Mouse (Mus musculus) MEL (cell line): ENCODE measurements around the gene Aldoart2. TPM values are rescaled to one million over a fixed set of nuclear protein-coding genes. Genes with fewer than 3 reads are reported as not detected.
A peak's percentile ranks its signal among the peaks of the same experiment; 100 is the strongest.
"Not testable (repeated sequence)": the region's sequence is repeated elsewhere in the genome, so short reads cannot be mapped to it uniquely, and the experiment has no call there.

Source experiments
- DNase-seq: peaks from one replicate; pipeline ENCODE4 v3.0.0; 2011; ENCODE audit warnings: low read depth, low spot score
- H3K27ac ChIP-seq: 2 replicates; pipeline ENCODE4 v1.5.1; 2012; ENCODE audit warnings: low read depth, mild to moderate bottlenecking, control low read depth, low read length, moderate library complexity; ENCODE audit not compliant: control insufficient read depth
- H3K27me3 ChIP-seq, 2 experiments: fragments of 150-350 bp in 1 of 2; sonication (generic) in 1 of 2; 2 replicates each; pipeline ENCODE4 v1.6.1; 2012; ENCODE audit warnings: low read length in 2 of 2, mild to moderate bottlenecking in 2 of 2, improper control_type of control experiment in 1 of 2, moderate library complexity in 1 of 2; ENCODE audit not compliant: insufficient read depth in 2 of 2, control insufficient read depth in 1 of 2
- H3K36me3 ChIP-seq, 2 experiments: 2 replicates each; pipeline ENCODE4 v1.6.1; 2012 to 2014; ENCODE audit warnings: low read length in 2 of 2, improper control_type of control experiment in 1 of 2, inconsistent platforms in 1 of 2, mild to moderate bottlenecking in 1 of 2; ENCODE audit not compliant: insufficient read depth in 2 of 2, control insufficient read depth in 1 of 2
- H3K4me1 ChIP-seq, 2 experiments: fragments of 150-350 bp in 1 of 2; sonication (generic) in 1 of 2; 2 replicates each; pipeline ENCODE4 v1.6.1; 2012; ENCODE audit warnings: low read length in 2 of 2, improper control_type of control experiment in 1 of 2, mild to moderate bottlenecking in 1 of 2; ENCODE audit not compliant: insufficient read depth in 2 of 2, control insufficient read depth in 1 of 2
- H3K4me3 ChIP-seq, 2 experiments: fragments of 150-350 bp in 1 of 2; sonication (generic) in 1 of 2; 2 replicates each; pipeline ENCODE4 v1.5.1; 2012; ENCODE audit warnings: low read depth in 2 of 2, low read length in 2 of 2, mild to moderate bottlenecking in 2 of 2, moderate library complexity in 2 of 2, control low read depth in 1 of 2, improper control_type of control experiment in 1 of 2; ENCODE audit not compliant: control insufficient read depth in 1 of 2, insufficient read depth in 1 of 2
- H3K79me2 ChIP-seq: 2 replicates; pipeline ENCODE4 v1.6.1; 2012; ENCODE audit warnings: mild to moderate bottlenecking, low read length, moderate library complexity; ENCODE audit not compliant: control insufficient read depth, poor library complexity, insufficient read depth
- H3K9ac ChIP-seq: 2 replicates; pipeline ENCODE4 v1.6.1; 2012; ENCODE audit warnings: low read depth, mild to moderate bottlenecking, control low read depth, low read length, moderate library complexity; ENCODE audit not compliant: control insufficient read depth, poor library complexity, severe bottlenecking
- H3K9me3 ChIP-seq: fragments of 150-350 bp; sonication (generic); replicated peaks from 2 replicates; pipeline ENCODE4 v1.6.1; 2012; ENCODE audit warnings: mild to moderate bottlenecking, low read length, improper control_type of control experiment, moderate library complexity; ENCODE audit not compliant: insufficient read depth
- CTCF ChIP-seq, 3 experiments: IDR thresholded peaks in 2 of 3; conservative IDR thresholded peaks in 1 of 3; 2 replicates each; pipeline ENCODE4 v1.5.1; 2011 to 2012; ENCODE audit warnings: low read length in 3 of 3, low read depth in 2 of 3, mild to moderate bottlenecking in 2 of 3, improper control_type of control experiment in 1 of 3, inconsistent platforms in 1 of 3, mixed read lengths in 1 of 3, moderate library complexity in 1 of 3; ENCODE audit not compliant: control insufficient read depth in 1 of 3, insufficient read depth in 1 of 3, poor library complexity in 1 of 3, severe bottlenecking in 1 of 3
- E2F4 ChIP-seq: IDR thresholded peaks from 2 replicates; pipeline ENCODE4 v1.6.1; 2011; ENCODE audit warnings: low read depth, low read length, improper control_type of control experiment, borderline replicate concordance
- JUND ChIP-seq: IDR thresholded peaks from 2 replicates; pipeline ENCODE4 v1.6.1; 2011; ENCODE audit warnings: low read depth, mild to moderate bottlenecking, improper control_type of control experiment, low read length
- MXI1 ChIP-seq: IDR thresholded peaks from 2 replicates; pipeline ENCODE4 v1.6.1; 2011; ENCODE audit warnings: mild to moderate bottlenecking, low read depth, low read length, improper control_type of control experiment
- POLR2A ChIP-seq, 2 experiments: IDR thresholded peaks; 2 replicates each; pipeline ENCODE4 v1.6.1; 2011 to 2012; ENCODE audit warnings: low read length in 2 of 2, mild to moderate bottlenecking in 2 of 2, control low read depth in 1 of 2, improper control_type of control experiment in 1 of 2, low read depth in 1 of 2, moderate library complexity in 1 of 2; ENCODE audit not compliant: control insufficient read depth in 1 of 2, insufficient read depth in 1 of 2, poor library complexity in 1 of 2
- RAD21 ChIP-seq: IDR thresholded peaks from 2 replicates; pipeline ENCODE4 v1.6.1; 2011; ENCODE audit warnings: mild to moderate bottlenecking, low read depth, low read length, improper control_type of control experiment
- SIN3A ChIP-seq: IDR thresholded peaks from 2 replicates; pipeline ENCODE4 v1.6.1; 2012; ENCODE audit warnings: low read length, improper control_type of control experiment, inconsistent platforms
- SMC3 ChIP-seq: IDR thresholded peaks from 2 replicates; pipeline ENCODE4 v1.6.1; 2011; ENCODE audit warnings: low read depth, low read length, improper control_type of control experiment
- TAL1 ChIP-seq: IDR thresholded peaks from 2 replicates; pipeline ENCODE4 v1.6.1; 2012; ENCODE audit warnings: mild to moderate bottlenecking, inconsistent platforms, low read length, moderate library complexity, mixed read lengths
- USF2 ChIP-seq, 2 experiments: IDR thresholded peaks; 2 replicates each; pipeline ENCODE4 v1.6.1; 2011 to 2012; ENCODE audit warnings: improper control_type of control experiment in 2 of 2, low read length in 2 of 2, borderline replicate concordance in 1 of 2, inconsistent platforms in 1 of 2, low read depth in 1 of 2, mild to moderate bottlenecking in 1 of 2; ENCODE audit not compliant: insufficient read depth in 1 of 2
- ZKSCAN1 ChIP-seq: IDR thresholded peaks from 2 replicates; pipeline ENCODE4 v1.6.1; 2012; ENCODE audit warnings: low read depth, mild to moderate bottlenecking, inconsistent platforms, low read length, improper control_type of control experiment, moderate library complexity
- polyA plus RNA-seq, 2 experiments: library from polyadenylated mRNA; stranded (reverse) in 1 of 2; unstranded in 1 of 2; fragments of >175 nt in 1 of 2; fragments of >200 nt in 1 of 2; gene quantifications; 2 replicates each; pipeline versions ENCODE4 v1.2.1 to v1.2.4; 2012; ENCODE audit warnings: low replicate concordance in 2 of 2, low read depth in 1 of 2; ENCODE audit not compliant: insufficient read length in 2 of 2, insufficient read depth in 1 of 2, missing spikeins in 1 of 2
- total RNA-seq: library from RNA; depleted of rRNA; stranded (reverse); fragments of 300-350 nt; gene quantifications from 2 replicates; pipeline ENCODE4 v1.2.3, GENCODE M21; 2012

Aldoart2 gene
- total and polyA plus RNA-seq, 3 experiments: 0.26 TPM; not detected in 2

- no peak for DNase-seq
- Histone ChIP-seq H3K36me3 (peaks cover 0 to 5% of the 10 kb centered on the region in 2 experiments; a peak in 1 of 4 replicates), H3K4me3 (no peak overlapping the region), H3K9me3 (no peaks in the 10 kb centered on the region), H3K27ac (no peak overlapping the region), H3K9ac (no peak overlapping the region), H3K27me3 (peaks cover 1 to 3% of the 10 kb centered on the region in 2 experiments; a peak in 1 of 4 replicates), H3K79me2 (no peaks in the 10 kb centered on the region), H3K4me1 (peaks cover 0 to 11% of the 10 kb centered on the region in 2 experiments; a peak in 2 of 4 replicates)
- no peak for TF ChIP-seq RAD21
These were observed 6.6 kb downstream of the Aldoart2 start for GRCm38 (mm10) chr12:55571661-55572060.

- TF ChIP-seq JUND (no peak), SMC3 (peak; percentile 42), CTCF (IDR thresholded peaks at IDR 0.05 in 2 of 3, conservative IDR thresholded peaks at IDR 0.05 in 1 of 3; ENCODE audit: control insufficient read depth in 1 of 3, insufficient read depth in 1 of 3, low read depth in 2 of 3, low read length in 3 of 3, poor library complexity in 1 of 3, severe bottlenecking in 1 of 3) (peak; percentile 43 to 48 (median 43)), RAD21 (peak; percentile 36), ZKSCAN1 (no peak)
- H3K36me3 ChIP-seq: peaks cover 0 to 5% of the 10 kb centered on the region in 2 experiments; a peak in 1 of 4 replicates
- no peak overlapping the region for H3K9ac ChIP-seq
- H3K4me3 ChIP-seq: no peak overlapping the region
- no peak overlapping the region for H3K27ac ChIP-seq
- DNase-seq: peak; percentile 34
- H3K79me2 ChIP-seq: no peaks in the 10 kb centered on the region
- peaks cover 0 to 11% of the 10 kb centered on the region in 2 experiments; a peak in 2 of 4 replicates for H3K4me1 ChIP-seq
- no peaks in the 10 kb centered on the region for H3K9me3 ChIP-seq
- peaks cover 1 to 4% of the 10 kb centered on the region in 2 experiments; a peak in 3 of 4 replicates for H3K27me3 ChIP-seq
These were observed 8.1 kb downstream of the Aldoart2 start for GRCm38 (mm10) chr12:55573089-55573488.

- Histone ChIP-seq H3K27ac (no peak overlapping the region), H3K36me3 (peaks cover 0 to 4% of the 10 kb centered on the region in 2 experiments; a peak in 1 of 4 replicates), H3K79me2 (no peaks in the 10 kb centered on the region), H3K9me3 (no peaks in the 10 kb centered on the region), H3K4me3 (no peak overlapping the region), H3K27me3 (peaks cover 0 to 6% of the 10 kb centered on the region in 2 experiments; a peak in 3 of 4 replicates), H3K9ac (no peak overlapping the region), H3K4me1 (peaks cover 0 to 9% of the 10 kb centered on the region in 2 experiments; a peak in 2 of 4 replicates)
- TF ChIP-seq POLR2A (IDR thresholded peaks at IDR 0.05; ENCODE audit: control insufficient read depth in 1 of 2, insufficient read depth in 1 of 2, low read depth in 1 of 2, low read length in 2 of 2, poor library complexity in 1 of 2) (no peak), TAL1 (no peak), E2F4 (no peak), MXI1 (no peak), USF2 (IDR thresholded peaks at IDR 0.05; ENCODE audit: borderline replicate concordance in 1 of 2, insufficient read depth in 1 of 2, low read depth in 1 of 2, low read length in 2 of 2) (no peak), SIN3A (no peak), CTCF (IDR thresholded peaks at IDR 0.05 in 2 of 3, conservative IDR thresholded peaks at IDR 0.05 in 1 of 3; ENCODE audit: control insufficient read depth in 1 of 3, insufficient read depth in 1 of 3, low read depth in 2 of 3, low read length in 3 of 3, poor library complexity in 1 of 3, severe bottlenecking in 1 of 3) (no peak), RAD21 (no peak)
- DNase-seq: no peak
These were observed 8.8 kb downstream of the Aldoart2 start for GRCm38 (mm10) chr12:55573794-55574193.

- not testable (repeated sequence) for H3K4me1 ChIP-seq, H3K9ac ChIP-seq, H3K4me3 ChIP-seq, H3K27ac ChIP-seq, DNase-seq, H3K27me3 ChIP-seq, H3K79me2 ChIP-seq, H3K36me3 ChIP-seq, H3K9me3 ChIP-seq
These were observed 21.9 kb downstream of the Aldoart2 start for GRCm38 (mm10) chr12:55586936-55587335.
